Mouse (Mus musculus): ENCODE results near the gene Rbms2. TPM values are rescaled to one million over a fixed set of nuclear protein-coding genes. Genes with fewer than 3 reads are reported as not detected.
A peak's percentile ranks its signal among the peaks of the same experiment; 100 is the strongest.

The Rbms2 gene
- polyA plus RNA-seq, 1 experiment from 2014 or later = 36.0 TPM

- H3K4me2 ChIP-seq (replicated peaks; ENCODE audit: low read depth, low read length) = peak overlapping the region; percentile 74
- ATAC-seq (ENCODE audit: low FRiP score, low TSS enrichment) = no peak
- peak overlapping the region; percentile 87 for H3K4me3 ChIP-seq (ENCODE audit: low read length)
- H3K27ac ChIP-seq (ENCODE audit: low read depth, low read length) = peak overlapping the region; percentile 75
- H3K36me3 ChIP-seq (ENCODE audit: control insufficient read depth, insufficient read depth, low read length) = peaks cover 45% of the 10 kb centered on the region
- no peaks in the 10 kb centered on the region for H3K9me3 ChIP-seq (ENCODE audit: control insufficient read depth, low read length)
- H3K4me1 ChIP-seq (ENCODE audit: control insufficient read depth, insufficient read depth, low read length) = no peaks in the 10 kb centered on the region; the same call in 1 of the 2 replicates
- peak overlapping the region; percentile 94 for H3K9ac ChIP-seq (ENCODE audit: low read depth, low read length)
- H3K27me3 ChIP-seq (ENCODE audit: control insufficient read depth, insufficient read depth, low read length) = no peaks in the 10 kb centered on the region
- WGBS = 1% methylated on average over 22 of the region's 22 CpGs
These were observed 96.4 kb downstream of the Rbms2 start for GRCm38 (mm10) chr10:128083688-128084087.

- Histone ChIP-seq H3K36me3 (ENCODE audit: control insufficient read depth, insufficient read depth, low read length) (peaks cover 38% of the 10 kb centered on the region), H3K27ac (ENCODE audit: low read depth, low read length) (peak within 1 kb of the TSS; percentile 75), H3K9ac (ENCODE audit: low read depth, low read length) (peak within 1 kb of the TSS; percentile 94), H3K4me3 (ENCODE audit: low read length) (peak within 1 kb of the TSS; percentile 87), H3K9me3 (ENCODE audit: control insufficient read depth, low read length) (no peaks in the 10 kb centered on the region), H3K4me2 (replicated peaks; ENCODE audit: low read depth, low read length) (peak within 1 kb of the TSS; percentile 74), H3K4me1 (ENCODE audit: control insufficient read depth, insufficient read depth, low read length) (no peaks in the 10 kb centered on the region; the same call in 1 of the 2 replicates), H3K27me3 (ENCODE audit: control insufficient read depth, insufficient read depth, low read length) (no peaks in the 10 kb centered on the region)
- peak; percentile 99 for ATAC-seq (ENCODE audit: low FRiP score, low TSS enrichment)
- WGBS = under 1% methylated on average over 34 of the region's 34 CpGs
These were observed 97.1 kb downstream of the Rbms2 start, which contains the start of gene Atp5b for GRCm38 (mm10) chr10:128082880-128083421. Atp5b (plus strand) TSS chr10:128083273.

DNA sequence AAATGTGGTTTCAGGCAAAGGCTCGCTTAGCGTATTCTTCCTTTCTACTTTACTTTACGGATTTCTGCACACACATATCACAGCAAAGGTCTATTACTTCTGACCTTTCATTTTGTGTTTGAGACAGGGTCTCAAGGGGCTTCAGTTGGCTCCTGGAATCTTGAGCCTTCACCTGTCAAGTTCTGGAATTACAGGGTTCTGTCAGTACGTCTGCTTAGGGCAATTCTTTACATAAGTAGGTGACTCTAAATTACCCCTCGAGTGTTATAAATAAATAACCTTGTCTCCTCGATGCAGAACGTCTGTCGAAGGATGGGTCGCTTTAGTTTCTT is 97.7 kb downstream of the Rbms2 start:
- WGBS = 10% methylated on average over 9 of the region's 9 CpGs
- no peak; the same call in 1 of the 2 replicates for ATAC-seq (ENCODE audit: low FRiP score, low TSS enrichment)
- peak overlapping the region; percentile 60 for H3K27ac ChIP-seq (ENCODE audit: low read depth, low read length)
- peak overlapping the region; percentile 63 for H3K9ac ChIP-seq (ENCODE audit: low read depth, low read length)
- no peaks in the 10 kb centered on the region for H3K9me3 ChIP-seq (ENCODE audit: control insufficient read depth, low read length)
- H3K4me1 ChIP-seq (ENCODE audit: control insufficient read depth, insufficient read depth, low read length) = no peaks in the 10 kb centered on the region; the same call in 1 of the 2 replicates
- peak overlapping the region; percentile 49 for H3K4me3 ChIP-seq (ENCODE audit: low read length)
- peaks cover 36% of the 10 kb centered on the region for H3K36me3 ChIP-seq (ENCODE audit: control insufficient read depth, insufficient read depth, low read length)
- peak overlapping the region; percentile 73 for H3K4me2 ChIP-seq (replicated peaks; ENCODE audit: low read depth, low read length)
- H3K27me3 ChIP-seq (ENCODE audit: control insufficient read depth, insufficient read depth, low read length) = no peaks in the 10 kb centered on the region

- Histone ChIP-seq H3K27me3 (ENCODE audit: control insufficient read depth, insufficient read depth, low read length) (no peaks in the 10 kb centered on the region), H3K4me1 (ENCODE audit: control insufficient read depth, insufficient read depth, low read length) (no peaks in the 10 kb centered on the region; the same call in 1 of the 2 replicates), H3K27ac (ENCODE audit: low read depth, low read length) (0 out of 2 replicates have a peak overlapping the region, but pooled peaks have one; percentile 60), H3K4me3 (ENCODE audit: low read length) (peak overlapping the region; percentile 49), H3K36me3 (ENCODE audit: control insufficient read depth, insufficient read depth, low read length) (peaks cover 36% of the 10 kb centered on the region), H3K9ac (ENCODE audit: low read depth, low read length) (peak overlapping the region; percentile 63; the same call in 1 of the 2 replicates), H3K4me2 (replicated peaks; ENCODE audit: low read depth, low read length) (peak overlapping the region; percentile 73), H3K9me3 (ENCODE audit: control insufficient read depth, low read length) (no peaks in the 10 kb centered on the region)
- 51% methylated on average over 6 of the region's 6 CpGs for WGBS
- no peak for ATAC-seq (ENCODE audit: low FRiP score, low TSS enrichment)
These were observed 98.2 kb downstream of the Rbms2 start for GRCm38 (mm10) chr10:128081807-128082476.

MicroRNA genes within 50 kb of the gene (microRNA counts, 519-probe panel; counts per million panel counts)
- microRNA mmu-miR-677 = not detected

Small RNA genes lying within 50 kb of the gene (microRNA-seq; reads per million reads assigned to microRNA genes)
- 28.6 reads per million, percentile 39 among the genes with 10 or more reads in this experiment for gene Mir677

Other genes starting within 250 kb of the Rbms2 start
- gene Hsd17b6, start 172.7 kb downstream of the Rbms2 start, polyA plus RNA-seq (2014; fragmentation: Nextera tagmentation; extraction: Ambion mirVana) = not detected in 2 replicates
- gene Prim1, start 165.1 kb downstream of the Rbms2 start, polyA plus RNA-seq (2014; fragmentation: Nextera tagmentation; extraction: Ambion mirVana) = 98.1 and 100.0 TPM in 2 replicates
- 967 and 1,287 TPM in 2 replicates for gene Naca, start 144.7 kb downstream of the Rbms2 start, polyA plus RNA-seq (2014; fragmentation: Nextera tagmentation; extraction: Ambion mirVana)
- gene Ptges3, start 121.3 kb downstream of the Rbms2 start, polyA plus RNA-seq (2014; fragmentation: Nextera tagmentation; extraction: Ambion mirVana) = 566 and 622 TPM in 2 replicates
- 2,294 and 2,764 TPM in 2 replicates for gene Atp5b, start 97.0 kb downstream of the Rbms2 start, polyA plus RNA-seq (2014; fragmentation: Nextera tagmentation; extraction: Ambion mirVana)
- gene Baz2a, start 88.7 kb downstream of the Rbms2 start, polyA plus RNA-seq (2014; fragmentation: Nextera tagmentation; extraction: Ambion mirVana) = 17.6 and 33.7 TPM in 2 replicates
- gene Gls2, start 14.2 kb upstream of the Rbms2 start, polyA plus RNA-seq (2014; fragmentation: Nextera tagmentation; extraction: Ambion mirVana) = 0.89 and 1.1 TPM in 2 replicates
- gene Spryd4, start 31.5 kb upstream of the Rbms2 start, polyA plus RNA-seq (2014; fragmentation: Nextera tagmentation; extraction: Ambion mirVana) = 31.1 and 34.8 TPM in 2 replicates
- gene Mip, start 45.5 kb upstream of the Rbms2 start, polyA plus RNA-seq (2014; fragmentation: Nextera tagmentation; extraction: Ambion mirVana) = not detected in 2 replicates
- gene Timeless, start 51.8 kb upstream of the Rbms2 start, polyA plus RNA-seq (2014; fragmentation: Nextera tagmentation; extraction: Ambion mirVana) = 47.8 and 68.2 TPM in 2 replicates
- 0.29 and 0.70 TPM in 2 replicates for gene Apon, start 73.8 kb upstream of the Rbms2 start, polyA plus RNA-seq (2014; fragmentation: Nextera tagmentation; extraction: Ambion mirVana)
- not detected in 2 replicates for gene Apof, start 88.4 kb upstream of the Rbms2 start, polyA plus RNA-seq (2014; fragmentation: Nextera tagmentation; extraction: Ambion mirVana)
- gene Stat2, start 90.3 kb upstream of the Rbms2 start, polyA plus RNA-seq (2014; fragmentation: Nextera tagmentation; extraction: Ambion mirVana) = 8.4 and 11.8 TPM in 2 replicates
- 0.24 and 0.29 TPM in 2 replicates for gene Il23a, start 118.5 kb upstream of the Rbms2 start, polyA plus RNA-seq (2014; fragmentation: Nextera tagmentation; extraction: Ambion mirVana)
- gene Pan2, start 123.0 kb upstream of the Rbms2 start, polyA plus RNA-seq (2014; fragmentation: Nextera tagmentation; extraction: Ambion mirVana) = 32.6 and 44.0 TPM in 2 replicates
- gene Cnpy2, start 142.2 kb upstream of the Rbms2 start, polyA plus RNA-seq (2014; fragmentation: Nextera tagmentation; extraction: Ambion mirVana) = 347 and 389 TPM in 2 replicates
- 135 and 225 TPM in 2 replicates for gene Cs, start 157.4 kb upstream of the Rbms2 start, polyA plus RNA-seq (2014; fragmentation: Nextera tagmentation; extraction: Ambion mirVana)
- 15.5 and 18.6 TPM in 2 replicates for gene Coq10a, start 188.7 kb upstream of the Rbms2 start, polyA plus RNA-seq (2014; fragmentation: Nextera tagmentation; extraction: Ambion mirVana)
- gene Ankrd52, start 196.8 kb upstream of the Rbms2 start, polyA plus RNA-seq (2014; fragmentation: Nextera tagmentation; extraction: Ambion mirVana) = 12.7 and 19.3 TPM in 2 replicates
- gene Slc39a5, start 220.9 kb upstream of the Rbms2 start, polyA plus RNA-seq (2014; fragmentation: Nextera tagmentation; extraction: Ambion mirVana) = 15.1 and 22.6 TPM in 2 replicates
- 87.8 and 103 TPM in 2 replicates for gene Nabp2, start 231.2 kb upstream of the Rbms2 start, polyA plus RNA-seq (2014; fragmentation: Nextera tagmentation; extraction: Ambion mirVana)
- 35.6 and 36.4 TPM in 2 replicates for gene Rnf41, start 231.4 kb upstream of the Rbms2 start, polyA plus RNA-seq (2014; fragmentation: Nextera tagmentation; extraction: Ambion mirVana)